Mouse (Mus musculus): ENCODE measurements around the gene Bag5. TPM values are rescaled to one million over a fixed set of nuclear protein-coding genes. Genes with fewer than 3 reads are reported as not detected.

Bag5 gene
- polyA plus RNA-seq, 1 experiment from 2014 or later: 65.3 TPM

DNA sequence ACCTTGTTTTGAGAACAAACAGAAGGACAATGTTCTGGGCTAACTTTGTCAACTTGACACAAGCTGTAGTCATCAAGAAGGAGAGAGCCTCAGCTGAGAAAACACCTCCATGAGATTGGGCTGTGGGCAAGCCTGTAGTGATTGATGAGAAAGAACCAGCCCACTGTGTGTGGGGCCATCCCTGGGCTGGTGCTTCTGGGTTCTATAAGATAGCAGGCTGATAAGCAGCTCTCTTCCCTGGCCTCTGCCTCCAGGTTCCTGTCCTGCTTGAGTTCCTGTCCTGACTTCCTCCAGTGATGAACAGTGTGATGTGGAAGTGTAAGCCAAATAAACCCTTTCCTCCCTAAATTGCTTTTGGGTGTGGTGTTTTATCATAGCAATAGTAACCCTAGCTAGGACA, 41.7 kb upstream of the Bag5 start:
- Histone ChIP-seq H3K27ac (ENCODE audit: low read depth, low read length) (no peak overlapping the region), H3K4me2 (ENCODE audit: low read length) (no peak overlapping the region), H3K4me1 (ENCODE audit: control insufficient read depth, insufficient read depth, low read depth, low read length) (peaks cover 8% of the 10 kb centered on the region), H3K4me3 (ENCODE audit: low read length) (no peak overlapping the region), H3K27me3 (replicated peaks; ENCODE audit: control insufficient read depth, insufficient read depth, low read length) (no peaks in the 10 kb centered on the region), H3K9me3 (ENCODE audit: control insufficient read depth, low read length) (no peaks in the 10 kb centered on the region), H3K9ac (ENCODE audit: low read depth, low read length) (no peak overlapping the region), H3K36me3 (ENCODE audit: control insufficient read depth, insufficient read depth, low read length) (no peaks in the 10 kb centered on the region)
- no peak for ATAC-seq

- H3K9me3 ChIP-seq (ENCODE audit: control insufficient read depth, low read length): no peaks in the 10 kb centered on the region
- H3K4me3 ChIP-seq (ENCODE audit: low read length): no peak overlapping the region
- H3K4me2 ChIP-seq (ENCODE audit: low read length): no peak overlapping the region
- H3K27ac ChIP-seq (ENCODE audit: low read depth, low read length): no peak overlapping the region
- no peaks in the 10 kb centered on the region for H3K36me3 ChIP-seq (ENCODE audit: control insufficient read depth, insufficient read depth, low read length)
- no peak for ATAC-seq
- H3K27me3 ChIP-seq (replicated peaks; ENCODE audit: control insufficient read depth, insufficient read depth, low read length): no peaks in the 10 kb centered on the region
- 64% methylated on average over 9 of the region's 9 CpGs for WGBS
- H3K4me1 ChIP-seq (ENCODE audit: control insufficient read depth, insufficient read depth, low read depth, low read length): peaks cover 8% of the 10 kb centered on the region
- no peak overlapping the region for H3K9ac ChIP-seq (ENCODE audit: low read depth, low read length)
These were observed 40.3 kb upstream of the Bag5 start for GRCm38 (mm10) chr12:111753347-111753746.

- Histone ChIP-seq H3K9me3 (ENCODE audit: control insufficient read depth, low read length) (no peaks in the 10 kb centered on the region), H3K27ac (ENCODE audit: low read depth, low read length) (no peak overlapping the region), H3K4me1 (ENCODE audit: control insufficient read depth, insufficient read depth, low read depth, low read length) (no peaks in the 10 kb centered on the region), H3K27me3 (replicated peaks; ENCODE audit: control insufficient read depth, insufficient read depth, low read length) (no peaks in the 10 kb centered on the region), H3K4me2 (ENCODE audit: low read length) (no peak overlapping the region), H3K9ac (ENCODE audit: low read depth, low read length) (no peak overlapping the region), H3K36me3 (ENCODE audit: control insufficient read depth, insufficient read depth, low read length) (no peaks in the 10 kb centered on the region), H3K4me3 (ENCODE audit: low read length) (no peak overlapping the region)
- WGBS: 88% methylated on average over 6 of the region's 6 CpGs
- no peak for ATAC-seq
These were observed 39.4 kb upstream of the Bag5 start for GRCm38 (mm10) chr12:111752491-111752890.

- H3K4me1 ChIP-seq (ENCODE audit: control insufficient read depth, insufficient read depth, low read depth, low read length): no peaks in the 10 kb centered on the region; the same call in 1 of the 2 replicates
- H3K4me2 ChIP-seq (ENCODE audit: low read length): no peak overlapping the region
- no peaks in the 10 kb centered on the region for H3K36me3 ChIP-seq (ENCODE audit: control insufficient read depth, insufficient read depth, low read length)
- no peak overlapping the region for H3K4me3 ChIP-seq (ENCODE audit: low read length)
- WGBS: 93% methylated on average over 3 of the region's 3 CpGs
- H3K27me3 ChIP-seq (replicated peaks; ENCODE audit: control insufficient read depth, insufficient read depth, low read length): no peaks in the 10 kb centered on the region
- no peak for ATAC-seq
- no peak overlapping the region for H3K27ac ChIP-seq (ENCODE audit: low read depth, low read length)
- no peak overlapping the region for H3K9ac ChIP-seq (ENCODE audit: low read depth, low read length)
- no peaks in the 10 kb centered on the region for H3K9me3 ChIP-seq (ENCODE audit: control insufficient read depth, low read length)
These were observed 37.7 kb upstream of the Bag5 start for GRCm38 (mm10) chr12:111750739-111751138.

GRCm38 (mm10) chr12:111747421-111747820, 34.4 kb upstream of the Bag5 start:
- Histone ChIP-seq H3K4me2 (ENCODE audit: low read length) (no peak overlapping the region), H3K9me3 (ENCODE audit: control insufficient read depth, low read length) (no peaks in the 10 kb centered on the region), H3K27me3 (replicated peaks; ENCODE audit: control insufficient read depth, insufficient read depth, low read length) (no peaks in the 10 kb centered on the region), H3K9ac (ENCODE audit: low read depth, low read length) (no peak overlapping the region), H3K27ac (ENCODE audit: low read depth, low read length) (no peak overlapping the region), H3K36me3 (ENCODE audit: control insufficient read depth, insufficient read depth, low read length) (no peaks in the 10 kb centered on the region), H3K4me1 (ENCODE audit: control insufficient read depth, insufficient read depth, low read depth, low read length) (no peaks in the 10 kb centered on the region; the same call in 1 of the 2 replicates), H3K4me3 (ENCODE audit: low read length) (no peak overlapping the region)
- WGBS: 89% methylated on average over 7 of the region's 7 CpGs
- no peak for ATAC-seq

- H3K9ac ChIP-seq (ENCODE audit: low read depth, low read length): no peak overlapping the region
- H3K27me3 ChIP-seq (replicated peaks; ENCODE audit: control insufficient read depth, insufficient read depth, low read length): no peaks in the 10 kb centered on the region
- no peaks in the 10 kb centered on the region; the same call in 1 of the 2 replicates for H3K4me1 ChIP-seq (ENCODE audit: control insufficient read depth, insufficient read depth, low read depth, low read length)
- H3K36me3 ChIP-seq (ENCODE audit: control insufficient read depth, insufficient read depth, low read length): no peaks in the 10 kb centered on the region
- no peak overlapping the region for H3K4me3 ChIP-seq (ENCODE audit: low read length)
- H3K4me2 ChIP-seq (ENCODE audit: low read length): no peak overlapping the region
- 49% methylated on average over 5 of the region's 5 CpGs for WGBS
- H3K9me3 ChIP-seq (ENCODE audit: control insufficient read depth, low read length): no peaks in the 10 kb centered on the region
- no peak overlapping the region for H3K27ac ChIP-seq (ENCODE audit: low read depth, low read length)
- peak; percentile 48; the same call in 1 of the 2 replicates for ATAC-seq
These were observed 33.0 kb upstream of the Bag5 start for GRCm38 (mm10) chr12:111746091-111746490.

DNA sequence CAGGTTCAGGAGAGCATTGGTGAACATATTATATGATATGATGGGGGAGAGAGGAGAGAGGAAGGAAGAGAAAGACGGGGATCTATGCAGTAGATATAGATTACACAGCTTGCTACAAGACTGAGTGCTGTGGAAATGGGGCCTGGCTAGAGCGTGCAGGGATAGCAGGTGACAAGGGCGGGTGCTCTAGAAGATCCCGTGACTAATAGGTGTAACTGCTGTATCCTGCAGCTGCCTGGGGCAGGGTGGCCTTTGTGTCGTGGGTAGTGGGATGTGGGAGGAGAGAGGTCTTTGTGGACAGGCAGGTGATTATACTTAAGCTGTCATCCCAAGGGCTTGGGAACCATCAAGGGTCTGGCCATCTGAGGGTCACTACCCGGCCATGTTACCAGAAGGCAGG, 32.2 kb upstream of the Bag5 start:
- Histone ChIP-seq H3K9ac (ENCODE audit: low read depth, low read length) (no peak overlapping the region), H3K4me1 (ENCODE audit: control insufficient read depth, insufficient read depth, low read depth, low read length) (no peaks in the 10 kb centered on the region; the same call in 1 of the 2 replicates), H3K4me2 (ENCODE audit: low read length) (no peak overlapping the region), H3K9me3 (ENCODE audit: control insufficient read depth, low read length) (no peaks in the 10 kb centered on the region), H3K27ac (ENCODE audit: low read depth, low read length) (no peak overlapping the region), H3K36me3 (ENCODE audit: control insufficient read depth, insufficient read depth, low read length) (no peaks in the 10 kb centered on the region), H3K4me3 (ENCODE audit: low read length) (no peak overlapping the region), H3K27me3 (replicated peaks; ENCODE audit: control insufficient read depth, insufficient read depth, low read length) (no peaks in the 10 kb centered on the region)
- ATAC-seq: no peak
- 73% methylated on average over 6 of the region's 6 CpGs for WGBS

GRCm38 (mm10) chr12:111743981-111744423, 30.9 kb upstream of the Bag5 start:
- Histone ChIP-seq H3K27me3 (replicated peaks; ENCODE audit: control insufficient read depth, insufficient read depth, low read length) (no peaks in the 10 kb centered on the region), H3K9me3 (ENCODE audit: control insufficient read depth, low read length) (no peaks in the 10 kb centered on the region), H3K9ac (ENCODE audit: low read depth, low read length) (no peak overlapping the region), H3K36me3 (ENCODE audit: control insufficient read depth, insufficient read depth, low read length) (no peaks in the 10 kb centered on the region), H3K4me1 (ENCODE audit: control insufficient read depth, insufficient read depth, low read depth, low read length) (no peaks in the 10 kb centered on the region; the same call in 1 of the 2 replicates), H3K4me3 (ENCODE audit: low read length) (no peak overlapping the region), H3K27ac (ENCODE audit: low read depth, low read length) (no peak overlapping the region), H3K4me2 (ENCODE audit: low read length) (no peak overlapping the region)
- 72% methylated on average over 11 of the region's 11 CpGs for WGBS
- no peak for ATAC-seq

GRCm38 (mm10) chr12:111743419-111743818, 30.4 kb upstream of the Bag5 start:
- no peaks in the 10 kb centered on the region for H3K36me3 ChIP-seq (ENCODE audit: control insufficient read depth, insufficient read depth, low read length)
- H3K27ac ChIP-seq (ENCODE audit: low read depth, low read length): no peak overlapping the region
- no peaks in the 10 kb centered on the region; the same call in 1 of the 2 replicates for H3K4me1 ChIP-seq (ENCODE audit: control insufficient read depth, insufficient read depth, low read depth, low read length)
- no peaks in the 10 kb centered on the region for H3K27me3 ChIP-seq (replicated peaks; ENCODE audit: control insufficient read depth, insufficient read depth, low read length)
- no peak overlapping the region for H3K4me3 ChIP-seq (ENCODE audit: low read length)
- H3K9ac ChIP-seq (ENCODE audit: low read depth, low read length): no peak overlapping the region
- 72% methylated on average over 2 of the region's 2 CpGs for WGBS
- ATAC-seq: no peak
- H3K4me2 ChIP-seq (ENCODE audit: low read length): no peak overlapping the region
- H3K9me3 ChIP-seq (ENCODE audit: control insufficient read depth, low read length): no peaks in the 10 kb centered on the region

- no peak for ATAC-seq
- H3K27me3 ChIP-seq (replicated peaks; ENCODE audit: control insufficient read depth, insufficient read depth, low read length): no peaks in the 10 kb centered on the region
- H3K27ac ChIP-seq (ENCODE audit: low read depth, low read length): no peak overlapping the region
- H3K4me3 ChIP-seq (ENCODE audit: low read length): no peak overlapping the region
- H3K9ac ChIP-seq (ENCODE audit: low read depth, low read length): no peak overlapping the region
- H3K4me2 ChIP-seq (ENCODE audit: low read length): no peak overlapping the region
- H3K36me3 ChIP-seq (ENCODE audit: control insufficient read depth, insufficient read depth, low read length): no peaks in the 10 kb centered on the region
- 88% methylated on average over 8 of the region's 8 CpGs for WGBS
- no peaks in the 10 kb centered on the region; the same call in 1 of the 2 replicates for H3K4me1 ChIP-seq (ENCODE audit: control insufficient read depth, insufficient read depth, low read depth, low read length)
- H3K9me3 ChIP-seq (ENCODE audit: control insufficient read depth, low read length): no peaks in the 10 kb centered on the region
These were observed 28.3 kb upstream of the Bag5 start for GRCm38 (mm10) chr12:111741338-111741737.

Measured in hindbrain, embryonic 16.5 days (tissue).